Mouse (Mus musculus) T-helper 2 cell (primary cell): ENCODE measurements around the gene Cyp2d10.
"Not testable (repeated sequence)": the region's sequence is repeated elsewhere in the genome, so short reads cannot be mapped to it uniquely, and the experiment has no call there.

Source experiments
- in situ Hi-C: fragments of 300-600 bp; cut with MboI, MseI; formaldehyde crosslinking; loops from one replicate; pipeline ENCODE4 v1.15.1; 2025; ENCODE audit warnings: high pct_unique_total_duplicates

The Cyp2d10 gene

GRCm38 (mm10) chr15:82406981-82407380, at the start of gene Cyp2d10:
Gene Cyp2d10 (minus strand): TSS chr15:82407195.
- in situ Hi-C loops = loop anchor here (10.0 kb wide), 1 partner anchor 928 kb away; no protein-coding TSS in a partner anchor

GRCm38 (mm10) chr15:82456086-82456790, 49.2 kb upstream of the Cyp2d10 start:
- in situ Hi-C loops = not testable (repeated sequence)

GRCm38 (mm10) chr15:82453501-82453900, 46.5 kb upstream of the Cyp2d10 start:
- in situ Hi-C loops = loop anchor here (5.0 kb wide), 1 partner anchor 61 kb away; the partner anchor contains the start of gene Cyp2d11

GRCm38 (mm10) chr15:82452133-82452532, 45.1 kb upstream of the Cyp2d10 start:
- in situ Hi-C loops = loop anchor here (5.0 kb wide), 1 partner anchor 60 kb away; the partner anchor contains the start of gene Cyp2d11

- in situ Hi-C loops = loop anchor here (5.0 kb wide), 1 partner anchor 58 kb away; the partner anchor contains the start of gene Cyp2d11
Observed at GRCm38 (mm10) chr15:82450045-82450444, 43.0 kb upstream of the Cyp2d10 start.

GRCm38 (mm10) chr15:82445196-82445595, 38.2 kb upstream of the Cyp2d10 start:
- in situ Hi-C loops = loop anchor here (10.0 kb wide), 1 partner anchor 350 kb away; no protein-coding TSS in a partner anchor

GRCm38 (mm10) chr15:82443658-82444057, 36.7 kb upstream of the Cyp2d10 start:
- in situ Hi-C loops = loop anchor here (10.0 kb wide), 1 partner anchor 349 kb away; no protein-coding TSS in a partner anchor

GRCm38 (mm10) chr15:82437975-82438617, 31.1 kb upstream of the Cyp2d10 start:
- in situ Hi-C loops = no loop called here

GRCm38 (mm10) chr15:82435606-82436005, 28.6 kb upstream of the Cyp2d10 start:
- in situ Hi-C loops = no loop called here

GRCm38 (mm10) chr15:82435011-82435410, 28.0 kb upstream of the Cyp2d10 start:
- in situ Hi-C loops = no loop called here

GRCm38 (mm10) chr15:82434541-82434940, 27.5 kb upstream of the Cyp2d10 start:
- in situ Hi-C loops = no loop called here

GRCm38 (mm10) chr15:82433621-82434020, 26.6 kb upstream of the Cyp2d10 start:
- in situ Hi-C loops = no loop called here

GRCm38 (mm10) chr15:82433137-82433536, 26.1 kb upstream of the Cyp2d10 start, which contains the start of gene Cyp2d9:
Gene Cyp2d9 (plus strand): TSS chr15:82433437.
- in situ Hi-C loops = no loop called here

- in situ Hi-C loops = no loop called here
Observed at GRCm38 (mm10) chr15:82423471-82423870, 16.5 kb upstream of the Cyp2d10 start.

GRCm38 (mm10) chr15:82422935-82423334, 15.9 kb upstream of the Cyp2d10 start:
- in situ Hi-C loops = no loop called here

GRCm38 (mm10) chr15:82418616-82419015, 11.6 kb upstream of the Cyp2d10 start:
- in situ Hi-C loops = no loop called here

GRCm38 (mm10) chr15:82416797-82417789, 10.1 kb upstream of the Cyp2d10 start:
- in situ Hi-C loops = no loop called here

GRCm38 (mm10) chr15:82407536-82407935, 541 bp upstream of the Cyp2d10 start:
- in situ Hi-C loops = loop anchor here (10.0 kb wide), 1 partner anchor 927 kb away; no protein-coding TSS in a partner anchor

- in situ Hi-C loops = loop anchor here (10.0 kb wide), 1 partner anchor 931 kb away; no protein-coding TSS in a partner anchor
Observed at GRCm38 (mm10) chr15:82404163-82404562, 2.8 kb downstream of the Cyp2d10 start.

GRCm38 (mm10) chr15:82403606-82404005, 3.4 kb downstream of the Cyp2d10 start:
- in situ Hi-C loops = loop anchor here (10.0 kb wide), 1 partner anchor 931 kb away; no protein-coding TSS in a partner anchor

GRCm38 (mm10) chr15:82402741-82403140, 4.3 kb downstream of the Cyp2d10 start:
- in situ Hi-C loops = loop anchor here (10.0 kb wide), 1 partner anchor 932 kb away; no protein-coding TSS in a partner anchor
